Mouse (Mus musculus) liver, embryonic 14.5 days (tissue): ENCODE results near the gene Zfp866.

Experiments used
- CTCF ChIP-seq: IDR thresholded peaks from 2 replicates; pipeline ENCODE4 v1.5.1; 2016; ENCODE audit warnings: antibody characterized with exemption, low read depth, control low read depth
- EP300 ChIP-seq: IDR thresholded peaks from 2 replicates; pipeline ENCODE4 v1.6.1; 2016; ENCODE audit warnings: antibody characterized with exemption, low read depth

DNA sequence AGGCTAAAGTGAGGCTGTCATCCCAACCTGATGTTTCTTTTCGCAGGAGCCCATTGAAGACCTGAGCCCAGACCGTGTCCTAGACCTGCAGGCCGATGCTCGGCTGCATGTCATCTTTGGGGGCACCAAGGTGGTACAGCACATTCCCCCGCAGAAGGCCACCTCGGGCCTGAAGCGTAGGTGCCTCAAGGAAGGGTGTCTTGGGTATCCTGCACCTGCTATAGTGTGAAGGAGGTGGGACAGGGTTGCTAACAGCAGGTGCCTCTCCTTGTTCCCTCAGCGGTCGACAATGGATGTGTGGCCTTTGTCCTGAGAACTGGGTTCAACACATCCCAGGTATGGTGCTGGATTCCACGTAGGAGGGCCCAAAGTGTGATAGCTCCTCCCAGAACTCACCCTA, 6.7 kb upstream of the Zfp866 start:
- TF ChIP-seq EP300 (no peak), CTCF (no peak)
